Mouse (Mus musculus): ENCODE data around the gene Prph2.

The Prph2 gene

DNA sequence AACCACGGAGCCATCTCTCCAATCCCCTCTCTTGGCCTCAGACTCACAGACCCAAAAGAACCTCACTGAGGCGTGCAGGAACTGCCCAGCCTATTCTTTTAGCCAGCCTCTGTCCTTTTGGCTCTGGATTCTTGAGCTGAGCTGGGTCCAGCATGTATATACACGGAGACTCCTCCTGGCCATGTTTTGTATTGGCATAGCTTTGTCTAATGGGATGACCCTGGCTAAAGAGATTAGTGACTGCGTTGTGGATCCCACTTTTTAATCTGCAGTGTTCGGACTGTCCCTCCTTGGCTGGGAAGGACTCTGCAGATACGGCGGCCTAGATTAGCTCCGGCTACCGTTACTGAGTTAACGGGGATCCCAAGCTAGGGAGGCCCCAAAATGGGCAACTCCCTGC lies at the start of gene Prph2:
TSS of gene Prph2 (plus strand) at position 274 of the 400 bp plus-strand sequence.
- in situ Hi-C loops (cut with MboI, MseI): no loop called here

DNA sequence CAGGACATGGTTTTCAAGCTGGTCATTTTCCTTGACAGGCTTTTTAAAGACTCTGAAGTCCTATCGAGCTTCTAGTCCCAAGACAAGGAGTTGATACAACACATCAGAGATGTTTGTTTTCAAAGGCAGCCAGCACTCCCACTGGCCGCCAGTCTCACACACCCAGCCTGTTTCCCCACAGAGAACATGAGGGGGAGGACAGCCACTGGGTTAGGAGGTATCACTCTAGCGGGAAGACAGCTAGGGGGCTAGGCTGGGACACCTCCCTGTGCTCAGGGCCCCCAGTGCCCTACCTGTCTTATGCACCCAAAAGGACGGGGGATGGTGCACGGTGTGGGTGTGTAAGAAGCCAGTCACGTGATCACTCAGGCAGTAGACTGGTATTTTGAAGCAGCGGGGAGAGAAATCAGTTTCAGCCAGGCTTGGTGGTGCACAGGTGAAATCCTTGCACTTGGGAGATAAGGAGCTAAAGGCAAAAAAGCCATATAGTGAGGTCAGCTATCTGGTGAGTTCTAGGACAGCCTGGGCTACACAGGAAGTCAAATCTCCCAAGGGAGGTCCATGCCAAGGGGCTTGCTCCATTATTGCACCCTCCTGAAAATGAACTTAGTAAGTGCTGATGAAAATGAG lies 45.6 kb upstream of the Prph2 start:
- in situ Hi-C loops (cut with MboI, MseI): no loop called here

DNA sequence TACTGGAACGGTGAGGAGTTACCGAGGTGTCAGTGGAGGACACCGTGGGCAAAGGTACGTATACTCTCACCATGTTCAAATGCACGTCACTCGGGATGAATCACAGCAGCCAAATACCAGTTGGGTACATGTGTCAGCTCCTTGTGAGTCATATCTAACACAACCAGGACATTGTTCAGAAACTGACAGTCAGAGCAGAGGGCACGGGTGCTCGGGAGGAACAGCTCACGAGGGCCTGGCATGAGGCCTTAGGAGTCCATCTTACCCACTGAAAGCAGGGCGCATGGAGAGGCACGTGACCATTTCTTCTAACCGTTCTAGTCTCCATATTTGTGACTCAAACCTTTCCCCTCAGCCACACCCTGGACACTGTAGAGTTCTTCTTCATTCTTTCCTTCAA lies 43.4 kb upstream of the Prph2 start:
- in situ Hi-C loops (cut with MboI, MseI): no loop called here

DNA sequence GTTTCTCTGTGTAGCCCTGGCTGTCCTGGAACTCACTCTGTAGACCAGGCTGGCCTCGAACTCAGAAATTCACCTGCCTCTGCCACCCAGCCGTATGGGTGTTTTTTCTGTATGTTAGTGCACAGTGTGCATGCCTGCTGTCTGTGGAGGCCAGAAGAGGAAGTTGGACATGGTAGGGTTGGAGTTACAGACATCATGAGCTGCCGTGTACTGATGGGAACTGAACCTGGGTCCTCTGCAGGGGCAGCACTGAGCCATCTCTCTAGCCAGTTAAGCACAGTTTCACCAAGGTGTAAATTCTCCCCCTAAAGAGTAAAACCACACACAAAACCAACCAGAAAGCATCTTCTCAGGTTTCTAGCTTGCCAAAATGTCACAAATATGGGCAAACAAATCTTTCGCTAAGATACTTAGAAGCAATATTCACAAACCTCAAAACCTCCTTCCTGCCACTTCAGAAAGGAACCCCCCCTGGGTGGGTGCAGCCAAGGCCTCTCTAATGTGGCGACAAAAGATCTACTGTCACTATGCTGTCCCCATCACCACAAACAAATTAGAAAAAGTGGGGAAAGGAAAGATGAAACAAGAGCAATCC lies 40.0 kb upstream of the Prph2 start:
- in situ Hi-C loops (cut with MboI, MseI): no loop called here

DNA sequence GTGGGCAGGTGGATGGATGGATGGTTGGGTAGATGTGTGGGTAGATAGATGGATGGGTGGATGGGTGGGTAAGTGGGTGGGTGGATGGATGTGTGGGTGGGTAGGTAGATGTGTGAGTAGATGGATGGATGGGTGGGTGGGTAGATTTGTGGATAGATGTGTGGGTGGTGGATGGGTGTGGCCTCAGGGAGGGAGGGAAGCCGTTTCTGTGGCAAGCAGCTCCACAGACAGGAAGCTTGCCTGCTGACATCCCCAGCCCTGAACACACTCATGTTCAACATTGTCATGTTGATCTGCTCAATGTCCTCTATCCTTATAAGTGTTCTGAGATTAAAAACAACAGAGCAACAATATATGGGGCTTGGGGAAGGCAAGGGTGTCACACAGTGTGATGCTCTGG lies 39.3 kb upstream of the Prph2 start:
- in situ Hi-C loops (cut with MboI, MseI): no loop called here

DNA sequence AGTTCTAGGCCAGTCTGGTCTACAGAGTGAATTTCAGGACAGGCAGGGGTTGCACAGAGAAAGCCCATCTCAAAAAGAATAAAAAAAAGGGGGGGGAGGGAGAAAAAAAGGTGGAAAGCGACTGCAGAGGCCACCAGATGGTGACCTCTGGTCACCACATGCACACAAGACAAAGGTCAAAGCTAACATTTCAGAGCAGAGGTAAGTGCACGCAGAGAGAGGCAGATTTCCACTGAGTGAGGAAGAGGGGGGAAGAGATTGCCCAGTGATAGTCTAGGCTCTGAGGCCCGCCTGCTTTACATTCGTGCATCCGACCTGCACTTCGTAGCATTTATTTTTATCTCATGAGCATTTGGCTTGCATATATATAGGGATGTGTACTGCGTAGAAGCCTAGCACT lies 37.5 kb upstream of the Prph2 start:
- in situ Hi-C loops (cut with MboI, MseI): no loop called here

DNA sequence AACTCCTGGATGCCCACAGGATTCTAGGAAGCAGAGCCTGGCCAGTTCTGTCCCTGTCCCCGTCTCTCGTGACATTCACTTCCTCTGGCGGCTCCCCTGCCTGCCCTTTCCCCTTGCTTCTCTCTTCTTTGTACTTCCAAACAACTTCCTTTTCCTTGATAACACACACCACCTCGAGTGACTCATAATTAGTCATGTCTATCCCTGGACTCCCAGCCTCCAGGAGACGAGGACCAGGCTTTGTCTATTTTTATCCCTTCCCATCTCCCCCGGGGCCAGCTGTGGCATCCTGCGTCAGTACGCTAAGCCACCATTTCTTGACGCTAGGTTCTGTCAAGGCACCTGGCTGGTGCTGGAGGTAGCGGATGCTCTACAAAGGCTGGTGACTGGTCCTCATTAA lies 36.1 kb upstream of the Prph2 start:
- in situ Hi-C loops (cut with MboI, MseI): no loop called here

DNA sequence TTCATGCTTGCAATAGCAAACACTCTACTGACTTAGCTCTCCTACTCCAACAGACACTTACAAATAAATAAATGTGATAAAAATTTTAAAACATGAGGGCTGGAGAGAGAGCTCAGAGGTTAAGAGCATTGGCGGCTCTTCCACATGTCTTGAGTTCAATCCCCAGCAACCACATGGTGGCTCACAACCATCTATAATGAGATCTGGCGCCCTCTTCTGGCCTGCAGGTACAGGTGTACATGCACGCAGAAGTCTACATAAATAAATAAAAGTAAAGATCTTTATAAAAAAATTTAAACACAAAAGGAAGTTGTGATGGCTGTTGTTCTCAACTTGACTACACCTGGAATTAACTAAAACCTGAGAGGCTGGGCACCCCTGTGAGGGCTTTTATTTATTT lies 34.6 kb upstream of the Prph2 start:
- in situ Hi-C loops (cut with MboI, MseI): loop anchor here (25.0 kb wide), 1 partner anchor 1537 kb away; the partner anchor contains the start of genes Nfya and Oard1

DNA sequence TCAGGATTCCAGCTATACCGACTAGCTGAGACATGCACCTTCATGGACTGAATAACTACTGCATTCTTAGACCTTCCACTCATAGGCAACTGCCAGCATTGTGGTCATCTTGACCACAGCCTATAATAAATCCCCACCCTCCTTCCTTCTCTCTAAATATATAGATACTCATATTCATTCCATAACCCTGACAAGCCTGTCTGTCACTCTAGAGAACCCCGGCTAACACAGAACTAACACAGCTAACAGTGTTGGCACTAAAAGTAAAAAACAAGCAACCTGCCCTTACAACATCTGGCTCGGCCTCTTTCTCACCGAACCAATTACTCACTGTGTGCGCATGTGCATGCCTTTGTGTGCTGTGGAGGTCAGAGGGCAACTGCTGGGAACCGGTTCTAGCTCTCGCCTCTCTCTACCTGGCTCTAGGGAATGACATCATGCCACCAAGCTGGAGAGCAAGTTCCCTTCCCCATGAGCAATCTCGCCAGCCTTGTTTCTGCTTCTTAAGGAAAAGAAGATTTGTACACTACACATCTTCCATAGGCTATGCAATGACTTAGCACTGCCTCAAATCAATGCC lies 33.8 kb upstream of the Prph2 start:
- in situ Hi-C loops (cut with MboI, MseI): loop anchor here (25.0 kb wide), 1 partner anchor 1536 kb away; the partner anchor contains the start of genes Nfya and Oard1

DNA sequence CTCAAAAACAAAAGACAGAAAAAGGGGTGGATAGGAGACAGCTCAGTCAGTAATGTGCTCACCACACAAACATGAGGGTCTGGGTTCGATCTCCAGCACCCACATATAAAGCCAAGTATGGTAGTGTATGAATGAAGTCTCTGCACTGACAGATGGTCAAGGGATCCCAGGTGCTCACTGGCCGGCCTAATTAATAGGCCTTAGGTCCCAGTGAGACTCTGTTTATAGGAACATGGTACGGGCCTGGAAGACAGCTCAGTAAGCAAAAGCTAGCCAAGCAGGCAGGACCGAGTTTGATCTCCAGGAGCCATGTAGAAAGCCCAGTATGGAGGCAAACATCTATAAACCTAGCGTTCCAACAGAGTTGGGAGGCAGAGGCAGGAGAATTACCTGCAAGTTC lies 33.2 kb upstream of the Prph2 start:
- in situ Hi-C loops (cut with MboI, MseI): loop anchor here (25.0 kb wide), 1 partner anchor 1535 kb away; the partner anchor contains the start of genes Nfya and Oard1

DNA sequence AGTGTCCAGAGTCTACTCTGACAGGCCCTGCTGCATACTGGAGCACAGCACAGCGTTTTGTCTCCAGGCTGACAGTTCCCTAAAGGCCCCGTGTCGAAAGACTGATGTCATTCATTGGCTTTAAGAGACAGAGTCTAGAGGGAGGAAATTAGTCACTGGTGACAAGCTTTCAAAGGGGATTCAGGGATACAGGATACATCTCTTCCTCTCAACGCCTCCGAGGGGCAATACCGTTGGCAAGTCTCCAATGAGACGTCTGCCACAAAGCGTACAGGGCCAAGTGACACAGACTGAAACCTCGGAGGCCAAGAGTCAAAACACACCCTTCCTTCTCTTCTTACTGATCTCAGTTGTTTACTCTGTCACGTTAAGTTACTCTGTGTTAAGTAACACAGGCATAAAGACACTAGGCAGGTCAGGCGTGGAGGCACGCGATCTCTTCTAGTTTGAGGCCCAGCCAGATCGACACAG lies 30.4 kb upstream of the Prph2 start:
- in situ Hi-C loops (cut with MboI, MseI): loop anchor here (5.0 to 25.0 kb wide), 3 partner anchors 88 to 1532 kb away; partner anchors contain the start of genes Nfya, Oard1 and Pex6

DNA sequence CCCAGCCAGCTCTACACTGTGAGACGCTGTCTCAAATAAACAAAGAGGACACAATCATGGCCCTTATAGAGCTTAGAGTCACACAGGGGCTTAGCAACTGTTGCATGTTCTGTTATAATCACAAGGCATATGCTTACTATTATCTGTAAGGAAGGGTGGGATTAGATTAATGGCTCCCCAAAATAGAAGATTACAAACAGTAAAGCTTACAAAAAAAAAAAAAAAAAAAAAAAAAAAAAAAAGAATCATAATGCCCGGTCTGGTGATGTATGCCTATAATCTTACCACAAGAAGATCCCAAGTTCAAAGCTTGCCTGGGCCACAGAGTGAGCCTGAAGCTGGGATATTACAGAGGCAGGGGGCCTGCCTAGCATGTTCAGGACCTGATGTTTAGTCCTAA lies 29.9 kb upstream of the Prph2 start:
- in situ Hi-C loops (cut with MboI, MseI): loop anchor here (5.0 to 25.0 kb wide), 3 partner anchors 88 to 1532 kb away; partner anchors contain the start of genes Nfya, Oard1 and Pex6

DNA sequence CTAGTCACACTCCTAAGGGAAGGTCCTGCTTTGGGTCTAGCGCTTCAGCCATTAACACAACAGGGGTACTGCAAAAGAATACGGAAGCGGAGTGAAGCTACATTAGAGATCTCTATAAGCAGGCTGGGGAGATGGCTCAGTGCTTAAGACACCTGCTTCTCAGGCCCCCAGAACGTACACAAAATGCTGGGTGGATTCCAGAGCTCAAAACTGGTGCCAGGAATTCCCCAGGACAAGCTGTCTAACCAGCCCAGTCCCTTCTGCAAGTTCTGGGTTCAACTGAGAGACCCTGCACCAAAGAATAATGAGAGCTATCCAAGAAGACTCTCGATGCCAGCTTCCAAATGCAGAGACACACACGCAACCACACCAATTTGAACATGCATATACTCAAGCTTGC lies 28.5 kb upstream of the Prph2 start:
- in situ Hi-C loops (cut with MboI, MseI): loop anchor here (5.0 to 25.0 kb wide), 3 partner anchors 89 to 1531 kb away; partner anchors contain the start of genes Nfya, Oard1 and Pex6

DNA sequence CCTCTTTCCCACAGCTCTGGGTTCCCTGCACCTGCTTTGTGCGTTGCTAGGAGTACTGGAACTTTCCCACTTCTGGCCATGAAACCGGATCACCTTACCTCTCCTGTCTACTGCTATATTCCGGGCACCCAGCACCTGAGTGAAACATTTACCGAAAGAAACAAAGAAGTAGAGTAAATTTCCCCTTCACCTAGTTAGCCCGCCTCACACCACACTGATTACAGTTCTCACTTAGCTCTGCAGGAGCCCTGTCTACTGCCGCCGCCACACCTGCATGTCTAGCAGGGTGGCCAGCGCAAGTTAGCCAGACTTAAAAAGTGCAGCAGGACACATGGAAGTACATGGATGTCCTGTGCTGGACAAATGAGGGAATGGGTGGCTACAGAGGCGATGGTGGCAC lies 27.2 kb upstream of the Prph2 start:
- in situ Hi-C loops (cut with MboI, MseI): loop anchor here (5.0 to 25.0 kb wide), 3 partner anchors 91 to 1529 kb away; partner anchors contain the start of genes Nfya, Oard1 and Pex6

DNA sequence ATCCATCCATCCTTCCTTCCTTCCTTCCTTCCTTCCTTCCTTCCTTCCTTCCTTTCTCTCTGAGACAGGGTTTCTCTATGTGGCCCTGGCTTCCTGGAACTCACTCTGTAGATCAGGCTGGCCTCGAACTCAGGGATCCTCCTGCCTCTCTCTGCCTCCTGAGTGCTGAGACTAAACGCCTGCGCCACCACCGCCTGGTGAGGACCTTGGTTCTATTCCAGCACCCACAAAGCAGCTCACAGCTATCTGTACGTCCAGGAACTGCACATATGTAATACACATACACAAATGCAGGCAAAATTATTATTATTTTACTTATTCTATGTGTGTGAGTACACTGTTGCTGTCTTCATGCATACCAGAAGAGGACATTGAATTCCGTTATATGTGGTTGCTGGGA lies 25.5 kb upstream of the Prph2 start:
- in situ Hi-C loops (cut with MboI, MseI): loop anchor here (5.0 to 25.0 kb wide), 3 partner anchors 92 to 1528 kb away; partner anchors contain the start of genes Nfya, Oard1 and Pex6

DNA sequence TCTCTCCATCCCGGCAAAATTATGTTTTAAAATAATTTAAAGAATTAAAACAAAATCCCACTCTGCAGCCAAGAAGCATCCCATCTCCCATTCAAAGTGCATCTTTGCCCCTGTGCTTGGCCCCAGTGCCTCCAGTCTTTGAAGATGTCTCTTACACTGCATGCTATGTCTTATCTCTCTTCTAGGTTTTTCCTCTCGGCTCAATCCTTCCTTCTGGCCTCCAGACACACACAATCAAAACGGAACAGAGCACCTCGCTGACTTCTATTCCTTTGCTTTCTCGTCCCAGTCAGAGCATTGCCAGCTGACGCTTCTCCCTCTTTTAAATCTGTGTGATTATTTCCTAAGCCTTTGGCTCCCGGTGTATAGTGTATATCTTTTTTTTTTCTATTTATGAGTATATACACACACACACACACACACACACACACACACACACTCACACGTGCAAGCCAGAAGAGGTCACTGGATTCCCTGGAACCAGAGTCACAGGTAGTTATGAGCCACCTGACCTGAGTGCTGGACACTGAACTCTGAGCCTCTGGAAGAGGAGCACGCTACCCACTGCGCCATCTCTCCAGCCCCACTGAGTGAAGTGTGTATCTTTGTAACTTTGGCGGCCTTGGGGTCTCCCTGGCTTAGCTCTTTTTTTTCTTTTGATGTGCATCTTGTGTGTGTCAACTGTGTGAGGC lies 24.9 kb upstream of the Prph2 start:
- in situ Hi-C loops (cut with MboI, MseI): loop anchor here (10.0 to 25.0 kb wide), 2 partner anchors 171 to 1527 kb away; partner anchors contain the start of genes Nfya, Oard1 and Pex6

DNA sequence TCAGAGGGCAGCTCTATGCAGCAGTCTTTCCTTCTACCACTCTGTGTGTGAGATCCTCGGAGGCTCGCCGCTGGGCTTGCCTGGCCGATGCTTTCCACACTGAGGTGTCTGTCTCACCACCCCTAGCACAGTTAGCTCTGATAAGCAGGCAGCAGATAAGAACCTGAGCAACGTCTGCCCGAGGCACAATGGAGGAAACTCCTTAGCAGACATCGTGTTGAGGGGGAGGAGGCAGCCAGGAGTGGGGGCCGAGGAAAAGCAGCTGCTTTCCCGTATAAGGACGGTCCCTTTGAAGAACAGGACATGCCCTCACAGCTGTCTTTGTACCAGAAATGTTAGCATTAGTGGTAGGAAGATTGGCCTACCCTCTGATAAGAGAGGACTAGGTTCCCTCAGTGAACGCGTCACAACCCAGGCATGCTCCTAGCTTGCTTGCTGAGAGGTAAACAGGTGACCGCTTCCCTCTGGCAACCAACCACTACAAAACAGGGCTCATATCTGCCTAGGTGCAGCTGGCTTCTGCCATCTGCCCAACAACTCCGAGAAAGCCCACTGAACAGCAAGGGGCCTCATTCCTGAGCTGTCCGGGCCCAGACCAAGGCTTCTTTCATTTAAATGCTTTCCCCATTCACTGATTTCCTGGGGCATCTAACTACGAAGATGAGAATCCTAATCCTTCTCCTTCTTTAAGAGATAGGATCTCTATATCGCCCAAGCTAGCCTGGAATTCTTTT lies 24.2 kb upstream of the Prph2 start:
- in situ Hi-C loops (cut with MboI, MseI): loop anchor here (10.0 to 25.0 kb wide), 2 partner anchors 171 to 1526 kb away; partner anchors contain the start of genes Nfya, Oard1 and Pex6

DNA sequence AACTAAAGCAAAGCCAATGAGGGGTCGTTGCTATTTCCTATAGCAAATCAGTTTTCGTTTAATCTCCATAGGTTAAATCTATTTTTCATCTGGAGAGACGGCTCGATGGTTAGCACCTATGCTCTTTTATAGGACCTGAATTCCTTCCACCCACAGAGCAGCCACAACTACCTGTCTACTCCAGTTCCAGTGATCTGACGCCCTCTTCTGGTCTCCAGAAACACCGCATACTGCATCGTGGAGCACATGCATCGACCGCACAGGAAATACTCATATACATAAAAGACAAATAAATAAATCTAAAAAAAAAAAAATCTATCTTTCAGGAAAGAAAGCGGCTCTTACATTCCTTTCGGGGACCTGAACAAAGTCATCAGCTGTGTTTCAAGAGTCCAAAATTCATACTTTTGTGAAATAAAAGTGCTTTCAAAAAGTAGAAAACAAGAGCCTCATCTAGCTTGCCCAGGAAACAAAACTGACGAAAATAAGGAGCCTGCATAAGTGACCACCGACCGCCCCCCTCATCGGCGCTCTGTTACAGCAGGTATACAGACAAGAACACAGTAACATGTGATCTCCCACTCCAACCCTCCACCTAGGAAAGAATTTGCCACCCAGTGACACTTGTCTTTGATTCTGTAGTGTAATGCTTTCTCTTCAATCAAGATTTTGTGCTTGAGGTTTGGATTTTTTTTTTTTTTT lies 21.6 kb upstream of the Prph2 start:
- in situ Hi-C loops (cut with MboI, MseI): loop anchor here (10.0 to 25.0 kb wide), 2 partner anchors 174 to 1524 kb away; partner anchors contain the start of genes Nfya, Oard1 and Pex6

DNA sequence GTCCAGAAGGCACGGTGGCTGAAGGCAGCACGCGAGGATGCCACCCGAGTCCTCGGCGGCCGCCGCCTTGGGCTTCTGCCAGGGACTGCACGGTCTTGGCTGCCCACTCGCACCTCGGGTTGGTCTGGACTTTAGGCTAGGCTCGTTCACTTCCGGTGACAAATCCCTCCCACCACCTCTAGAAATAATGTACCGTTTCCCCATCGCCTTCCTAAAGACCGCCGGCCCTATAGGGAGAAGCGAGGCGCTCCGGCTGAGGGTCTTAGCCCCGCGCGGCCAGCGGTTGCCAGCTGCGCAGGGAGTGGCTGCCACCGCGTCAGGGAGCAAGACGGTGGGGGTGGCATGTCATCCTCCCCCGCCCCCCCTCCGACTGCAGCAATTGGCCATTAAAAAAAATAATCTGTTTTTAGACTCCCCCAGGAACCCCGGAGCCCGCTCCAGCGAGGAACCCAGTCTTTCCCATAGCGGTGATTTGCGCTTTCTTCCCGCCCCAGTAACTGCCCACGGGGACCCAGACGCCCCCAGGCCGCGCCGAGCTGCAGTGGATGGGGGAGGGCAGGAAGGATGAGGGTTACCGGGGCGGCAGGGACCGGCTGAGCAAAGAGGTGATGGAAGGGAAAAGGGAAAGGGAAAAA lies 20.7 kb upstream of the Prph2 start:
- in situ Hi-C loops (cut with MboI, MseI): loop anchor here (10.0 to 25.0 kb wide), 2 partner anchors 175 to 1523 kb away; partner anchors contain the start of genes Nfya, Oard1 and Pex6

Measured in T-helper 1 cell (primary cell).